Mouse (Mus musculus) midbrain, embryonic 15.5 days (tissue): ENCODE measurements around the gene Fam171a2. TPM values are rescaled to one million over a fixed set of nuclear protein-coding genes. Genes with fewer than 3 reads are reported as not detected.
"Not testable (repeated sequence)": the region's sequence is repeated elsewhere in the genome, so short reads cannot be mapped to it uniquely, and the experiment has no call there.

Experiments
- ATAC-seq: fragments of 200-750 bp; cut with Nextera tagmentation; replicated peaks from 2 replicates; pipeline ENCODE4 v1.8.0; 2017; ENCODE audit warnings: moderate TSS enrichment
- H3K27ac ChIP-seq: fragments of 300-500 bp; sonication (generic); 2 replicates; pipeline ENCODE4 v1.5.1; 2015; ENCODE audit warnings: mild to moderate bottlenecking, inconsistent platforms
- H3K27me3 ChIP-seq: fragments of 300-500 bp; sonication (generic); replicated peaks from 2 replicates; pipeline ENCODE4 v1.6.1; 2015; ENCODE audit warnings: inconsistent platforms
- H3K36me3 ChIP-seq: fragments of 300-500 bp; sonication (generic); replicated peaks from 2 replicates; pipeline ENCODE4 v1.6.1; 2015; ENCODE audit warnings: inconsistent platforms
- H3K4me1 ChIP-seq: fragments of 300-500 bp; sonication (generic); 2 replicates; pipeline ENCODE4 v1.6.1; 2015; ENCODE audit warnings: inconsistent platforms
- H3K4me2 ChIP-seq: fragments of 300-500 bp; sonication (generic); 2 replicates; pipeline ENCODE4 v1.6.1; 2015; ENCODE audit warnings: inconsistent platforms, mild to moderate bottlenecking, moderate library complexity
- H3K4me3 ChIP-seq: fragments of 300-500 bp; sonication (generic); 2 replicates; pipeline ENCODE4 v1.5.1; 2015; ENCODE audit warnings: mild to moderate bottlenecking, inconsistent platforms
- H3K9ac ChIP-seq: fragments of 300-500 bp; sonication (generic); 2 replicates; pipeline ENCODE4 v1.6.1; 2015; ENCODE audit warnings: mild to moderate bottlenecking, inconsistent platforms
- H3K9me3 ChIP-seq: fragments of 300-500 bp; sonication (generic); 2 replicates; pipeline ENCODE4 v1.6.1; 2016; ENCODE audit warnings: inconsistent platforms
- WGBS: fragments of 180-500 bp; shearing (Covaris S2); methylation state at CpG from one replicate; pipeline ENCODE4 v1.1.7; 2015; ENCODE audit warnings: mixed read lengths; 5-methylcytosine and 5-hydroxymethylcytosine counted together
- polyA plus RNA-seq: library from polyadenylated mRNA; unstranded; fragments of >200 nt; fragmentation: Nextera tagmentation; extraction: Ambion mirVana; gene quantifications from 2 replicates; pipeline ENCODE4 v1.2.1, GENCODE M21; 2015

The Fam171a2 gene
- polyA plus RNA-seq, 1 experiment from 2014 or later: 28.7 TPM

DNA sequence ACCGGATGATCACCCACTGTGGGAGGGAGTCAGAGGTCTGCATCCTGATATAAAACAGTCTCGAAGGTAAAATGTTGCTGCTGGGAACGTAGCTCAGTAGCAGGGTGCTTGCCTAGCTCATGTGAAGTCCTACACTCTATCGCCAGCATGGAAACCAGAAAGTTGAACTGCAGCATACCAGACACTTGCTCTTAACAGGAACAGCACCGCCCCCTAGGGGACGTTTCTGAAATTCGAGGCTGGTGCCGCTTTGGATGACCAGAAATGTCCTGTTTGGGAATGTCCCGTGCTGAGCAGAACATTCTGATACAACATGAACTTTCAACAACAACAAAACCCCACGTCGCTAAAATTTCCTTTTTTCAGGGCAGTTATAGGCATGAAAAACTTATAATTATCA lies 35.8 kb downstream of the Fam171a2 start:
- 6% methylated on average over 11 of the region's 11 CpGs for WGBS
- Histone ChIP-seq H3K27ac (no peak overlapping the region), H3K9me3 (no peaks in the 10 kb centered on the region), H3K4me3 (no peak overlapping the region), H3K9ac (no peak overlapping the region), H3K4me1 (peaks cover 17% of the 10 kb centered on the region), H3K36me3 (no peaks in the 10 kb centered on the region), H3K4me2 (no peak overlapping the region), H3K27me3 (no peaks in the 10 kb centered on the region)
- ATAC-seq: no peak

DNA sequence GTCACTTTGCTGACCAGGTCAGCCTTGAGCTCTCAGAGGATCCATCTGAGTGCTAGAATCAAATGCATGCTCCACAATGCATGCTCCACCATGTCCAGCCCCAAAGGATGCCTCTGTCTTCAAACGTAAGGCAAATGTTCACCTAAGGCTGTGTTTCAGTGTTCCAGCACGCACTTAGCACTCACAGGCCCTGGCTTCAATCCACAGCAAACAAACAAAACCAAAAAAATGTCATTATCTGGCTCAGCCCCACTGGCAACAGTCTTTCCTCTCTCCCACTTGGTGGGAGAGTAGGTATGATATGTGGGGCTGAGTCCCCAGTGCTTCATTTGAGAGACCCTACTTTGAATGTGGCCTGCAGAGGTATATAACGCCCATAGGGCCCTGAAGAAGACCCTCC lies 36.4 kb downstream of the Fam171a2 start:
- Histone ChIP-seq H3K9ac (no peak overlapping the region), H3K9me3 (no peaks in the 10 kb centered on the region), H3K27me3 (no peaks in the 10 kb centered on the region), H3K27ac (no peak overlapping the region), H3K36me3 (no peaks in the 10 kb centered on the region), H3K4me1 (peaks cover 23% of the 10 kb centered on the region), H3K4me3 (no peak overlapping the region), H3K4me2 (no peak overlapping the region)
- no peak for ATAC-seq
- 82% methylated on average over 3 of the region's 3 CpGs for WGBS

DNA sequence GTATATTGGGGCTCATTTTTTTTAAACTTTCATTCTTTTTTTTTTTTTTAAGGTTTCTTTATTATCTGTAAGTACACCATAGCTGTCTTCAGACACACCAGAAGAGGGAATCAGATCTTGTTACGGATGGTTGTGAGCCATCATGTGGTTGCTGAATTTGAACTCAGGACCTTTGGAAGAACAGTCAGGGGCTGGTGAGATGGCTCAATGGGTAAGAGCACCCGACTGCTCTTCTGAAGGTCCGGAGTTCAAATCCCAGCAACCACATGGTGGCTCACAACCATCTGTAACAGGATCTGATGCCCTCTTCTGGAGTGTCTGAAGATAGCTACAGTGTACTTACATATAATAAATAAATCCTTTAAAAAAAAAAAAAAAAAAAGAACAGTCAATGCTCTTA lies 37.1 kb downstream of the Fam171a2 start:
- H3K27me3 ChIP-seq, ATAC-seq, H3K9ac ChIP-seq, H3K4me2 ChIP-seq, H3K4me3 ChIP-seq, H3K9me3 ChIP-seq, H3K27ac ChIP-seq, H3K36me3 ChIP-seq: not testable (repeated sequence)
- 92% methylated on average over 3 of the region's 3 CpGs for WGBS
- H3K4me1 ChIP-seq: peaks cover 31% of the 10 kb centered on the region

DNA sequence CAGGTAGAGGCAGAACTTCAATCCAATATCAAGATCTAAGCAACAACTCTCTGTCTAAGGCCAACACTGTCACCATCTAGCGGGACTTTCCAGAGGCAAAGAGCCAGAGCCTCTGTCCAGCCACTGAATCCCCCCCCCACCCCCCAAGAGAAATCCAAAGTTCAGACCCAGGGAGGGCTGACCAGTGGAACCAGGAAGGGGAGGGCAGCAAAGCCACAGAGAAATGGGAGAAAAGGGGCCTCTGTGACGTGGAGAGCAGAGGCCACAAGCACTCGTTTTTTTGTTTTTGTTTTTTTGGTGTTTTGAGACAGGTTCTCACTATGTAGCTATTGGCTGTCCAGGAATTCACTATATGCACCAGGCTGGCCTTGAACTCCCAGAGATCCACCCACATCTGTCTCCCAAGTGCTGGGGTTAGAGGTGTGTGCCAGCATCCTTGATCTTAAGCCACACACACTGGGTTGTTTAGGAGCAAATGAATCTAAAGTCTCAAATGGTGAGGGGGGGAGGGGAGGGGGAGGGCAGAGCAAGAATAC lies 37.6 kb downstream of the Fam171a2 start:
- H3K4me1 ChIP-seq: peaks cover 35% of the 10 kb centered on the region
- no peak overlapping the region for H3K9ac ChIP-seq
- 81% methylated on average over 3 of the region's 3 CpGs for WGBS
- no peaks in the 10 kb centered on the region for H3K36me3 ChIP-seq
- H3K4me2 ChIP-seq: no peak overlapping the region
- no peak for ATAC-seq
- H3K9me3 ChIP-seq: no peaks in the 10 kb centered on the region
- H3K27ac ChIP-seq: no peak overlapping the region
- H3K27me3 ChIP-seq: no peaks in the 10 kb centered on the region
- H3K4me3 ChIP-seq: no peak overlapping the region

DNA sequence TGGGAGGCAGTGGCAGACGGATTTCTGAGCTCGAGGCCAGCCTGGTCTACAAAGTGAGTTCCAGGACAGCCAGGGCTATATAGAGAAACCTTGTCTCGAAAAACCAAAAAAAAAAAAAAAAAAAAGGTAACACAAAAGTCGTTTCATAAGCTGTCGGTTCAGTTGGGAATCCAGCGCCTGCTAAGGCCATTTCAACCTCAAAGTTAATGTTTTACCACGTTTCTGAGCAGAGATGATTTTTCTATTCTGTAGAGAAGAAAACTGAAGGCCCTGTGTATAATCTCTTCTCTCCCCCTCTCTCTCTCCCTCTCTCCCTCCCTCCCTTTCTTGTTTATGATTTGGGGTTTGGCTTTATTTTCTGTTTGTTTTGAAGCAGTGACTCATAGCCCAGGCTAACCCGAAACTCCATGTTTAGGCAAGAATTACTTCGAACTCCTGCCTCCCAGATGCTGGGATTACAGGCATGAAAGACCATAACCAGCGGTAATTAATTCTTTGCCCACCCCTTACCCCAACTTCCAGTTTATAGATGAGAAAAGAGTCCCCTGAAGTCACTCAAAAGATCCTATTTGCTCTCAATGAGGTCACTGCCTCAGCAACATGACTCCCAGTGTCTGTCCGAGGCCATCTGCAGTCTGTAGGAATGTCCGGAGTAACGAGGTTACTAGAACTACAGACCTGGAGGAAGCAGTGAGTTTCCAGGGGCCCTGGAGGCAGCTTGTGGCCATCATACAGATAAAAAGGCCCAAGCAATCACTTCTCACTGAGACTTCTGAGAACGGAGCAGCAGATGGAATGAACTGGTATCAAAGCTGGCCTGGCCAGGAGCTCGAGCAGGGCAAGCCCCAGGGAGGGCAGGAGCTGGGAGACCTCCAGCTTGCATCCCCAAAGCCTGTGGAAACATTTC lies 38.3 kb downstream of the Fam171a2 start:
- peak overlapping the region; percentile 86 for H3K27ac ChIP-seq
- peak overlapping the region; percentile 91 for H3K4me3 ChIP-seq
- ATAC-seq: no peak
- no peaks in the 10 kb centered on the region for H3K9me3 ChIP-seq
- no peak overlapping the region for H3K9ac ChIP-seq
- H3K4me2 ChIP-seq: peak overlapping the region; percentile 83
- peaks cover 42% of the 10 kb centered on the region for H3K4me1 ChIP-seq
- no peaks in the 10 kb centered on the region for H3K27me3 ChIP-seq
- no peaks in the 10 kb centered on the region for H3K36me3 ChIP-seq
- 48% methylated on average over 15 of the region's 15 CpGs for WGBS

DNA sequence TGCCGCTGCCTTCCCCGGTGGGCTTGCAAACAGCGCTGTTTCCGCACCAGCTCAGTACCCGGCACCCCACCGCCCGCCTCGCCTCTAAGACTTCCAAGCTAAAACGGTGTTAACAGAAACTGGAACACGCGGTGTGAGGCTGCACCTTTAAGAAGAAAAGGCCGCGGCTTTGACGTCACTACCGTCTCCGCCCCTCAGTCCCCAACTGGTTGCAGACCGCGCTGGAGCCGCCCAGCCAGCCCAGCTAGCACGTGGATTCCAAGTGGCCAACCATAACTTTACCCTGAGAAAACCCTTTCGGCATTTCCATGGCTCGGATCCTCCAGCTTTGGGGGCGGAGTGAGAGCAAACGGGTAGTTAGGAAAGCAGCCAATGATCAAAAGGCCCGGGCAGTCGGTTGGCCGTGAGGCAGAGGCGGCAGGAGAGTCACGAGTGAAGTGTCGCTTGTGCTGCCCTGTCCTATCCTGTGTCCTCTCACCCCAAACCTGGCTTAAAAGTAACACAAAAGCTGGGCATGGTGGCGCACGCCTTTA lies 39.1 kb downstream of the Fam171a2 start:
- peak overlapping the region; percentile 91 for H3K4me3 ChIP-seq
- H3K9me3 ChIP-seq: no peaks in the 10 kb centered on the region
- H3K27me3 ChIP-seq: no peaks in the 10 kb centered on the region
- H3K4me1 ChIP-seq: peaks cover 42% of the 10 kb centered on the region
- under 1% methylated on average over 32 of the region's 32 CpGs for WGBS
- H3K27ac ChIP-seq: peak overlapping the region; percentile 86
- peak; percentile 94 for ATAC-seq
- H3K4me2 ChIP-seq: peak overlapping the region; percentile 83
- peaks cover 5% of the 10 kb centered on the region; the same call in 1 of the 2 replicates for H3K36me3 ChIP-seq
- H3K9ac ChIP-seq: no peak overlapping the region

DNA sequence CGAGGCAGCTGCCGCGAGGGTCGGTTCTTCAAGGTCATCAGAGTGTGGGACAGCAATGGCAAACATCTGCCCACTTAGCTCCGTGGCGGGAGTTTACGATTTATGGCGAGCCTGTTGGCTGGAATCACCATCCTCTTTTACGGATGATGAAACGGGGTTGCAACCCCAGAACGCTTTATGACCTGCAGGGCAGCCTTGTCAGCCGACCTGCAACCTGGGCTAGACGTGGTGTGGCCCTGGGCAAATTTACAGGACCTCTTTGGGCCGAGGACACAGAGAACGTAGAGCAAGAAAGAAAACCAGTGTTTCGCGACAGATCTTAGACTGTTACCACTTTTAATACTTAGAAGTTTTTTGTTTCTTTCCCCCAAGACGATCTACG lies 39.7 kb downstream of the Fam171a2 start, which contains the start of gene Slc25a39:
TSS of gene Slc25a39 (minus strand) at position 113 of the 382 bp plus-strand sequence.
- Histone ChIP-seq H3K9me3 (no peaks in the 10 kb centered on the region), H3K36me3 (peaks cover 8% of the 10 kb centered on the region; the same call in 1 of the 2 replicates), H3K27ac (peak within 1 kb of the TSS; percentile 86), H3K4me2 (peak within 1 kb of the TSS; percentile 83), H3K4me1 (peaks cover 42% of the 10 kb centered on the region), H3K27me3 (no peaks in the 10 kb centered on the region), H3K9ac (peak within 1 kb of the TSS; percentile 86), H3K4me3 (peak within 1 kb of the TSS; percentile 91)
- 1% methylated on average over 19 of the region's 19 CpGs for WGBS
- no peak for ATAC-seq

DNA sequence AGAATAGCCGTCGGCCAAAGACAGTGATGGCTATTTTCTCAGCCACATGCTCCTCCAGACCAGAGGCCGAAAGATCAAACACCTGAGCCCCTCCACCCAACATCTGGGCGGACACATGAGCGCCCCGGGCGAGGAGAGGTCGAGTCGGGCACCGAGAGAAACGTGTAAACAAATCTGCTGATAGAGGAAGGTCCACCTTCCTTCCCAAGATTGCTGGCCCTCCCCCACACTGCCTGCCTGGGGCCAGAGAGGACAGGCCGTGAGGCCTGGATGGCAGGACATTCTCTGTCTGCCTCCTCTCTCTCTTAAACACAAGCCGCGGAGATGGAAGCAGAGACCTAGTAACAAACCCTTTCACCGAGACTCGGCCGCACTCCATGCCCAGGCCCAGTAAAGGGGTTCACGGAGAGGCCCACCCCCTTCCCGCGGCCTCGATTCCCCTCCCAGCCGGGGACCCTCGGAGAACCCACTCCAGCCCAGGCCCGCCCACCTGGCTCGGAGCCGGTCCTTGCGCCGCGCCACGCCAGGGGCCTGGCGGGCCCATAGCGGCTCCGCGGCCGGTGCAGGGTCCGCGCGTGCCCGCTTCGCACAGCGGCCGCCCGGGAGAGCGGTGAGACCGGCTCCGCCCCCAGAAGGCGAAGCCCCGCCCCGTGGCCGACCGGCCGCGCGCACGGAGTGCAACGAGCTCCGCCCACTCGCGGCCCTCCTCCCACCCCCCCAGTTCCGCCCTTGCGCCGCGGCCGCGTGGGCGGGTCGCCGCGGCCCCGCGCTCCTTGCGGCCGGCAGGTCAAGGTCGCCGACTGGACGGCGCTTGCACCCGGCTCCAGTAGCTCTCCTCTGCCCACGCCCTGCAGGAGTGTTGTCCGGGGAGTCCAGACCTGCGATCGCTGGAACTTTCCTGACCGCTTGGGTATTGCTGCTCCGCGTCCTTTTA lies 40.3 kb downstream of the Fam171a2 start:
- Histone ChIP-seq H3K4me2 (peak overlapping the region; percentile 83), H3K4me1 (peaks cover 42% of the 10 kb centered on the region), H3K27ac (peak overlapping the region; percentile 86), H3K36me3 (peaks cover 8% of the 10 kb centered on the region; the same call in 1 of the 2 replicates), H3K4me3 (peak overlapping the region; percentile 91), H3K9ac (peak overlapping the region; percentile 86), H3K27me3 (no peaks in the 10 kb centered on the region), H3K9me3 (no peaks in the 10 kb centered on the region)
- under 1% methylated on average over 85 of the region's 85 CpGs for WGBS
- ATAC-seq: peak; percentile 69

DNA sequence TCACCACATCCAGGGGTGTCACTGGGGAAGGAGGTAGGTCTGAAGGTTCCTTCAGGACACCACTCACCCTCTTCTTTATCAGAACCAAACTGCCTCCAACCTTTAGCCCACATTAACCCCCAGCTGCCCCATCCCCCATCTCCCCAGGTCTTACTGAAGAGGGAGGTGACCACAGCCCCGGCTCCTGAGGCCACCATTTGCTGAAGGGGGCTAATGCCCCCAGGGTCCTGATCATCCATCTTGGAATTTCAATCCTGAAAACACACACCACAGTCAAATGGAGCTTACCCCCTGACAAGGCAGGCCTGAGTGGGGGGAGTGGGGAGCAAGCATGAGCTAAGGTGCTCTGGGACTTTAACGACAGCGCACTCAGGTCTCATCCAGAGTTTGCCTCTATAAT lies 41.1 kb downstream of the Fam171a2 start:
- Histone ChIP-seq H3K4me3 (peak overlapping the region; percentile 91), H3K27ac (no peak overlapping the region), H3K27me3 (no peaks in the 10 kb centered on the region), H3K9ac (peak overlapping the region; percentile 86), H3K4me2 (peak overlapping the region; percentile 83), H3K36me3 (peaks cover 8% of the 10 kb centered on the region; the same call in 1 of the 2 replicates), H3K9me3 (no peaks in the 10 kb centered on the region), H3K4me1 (peaks cover 42% of the 10 kb centered on the region)
- 13% methylated on average over 3 of the region's 3 CpGs for WGBS
- ATAC-seq: no peak

DNA sequence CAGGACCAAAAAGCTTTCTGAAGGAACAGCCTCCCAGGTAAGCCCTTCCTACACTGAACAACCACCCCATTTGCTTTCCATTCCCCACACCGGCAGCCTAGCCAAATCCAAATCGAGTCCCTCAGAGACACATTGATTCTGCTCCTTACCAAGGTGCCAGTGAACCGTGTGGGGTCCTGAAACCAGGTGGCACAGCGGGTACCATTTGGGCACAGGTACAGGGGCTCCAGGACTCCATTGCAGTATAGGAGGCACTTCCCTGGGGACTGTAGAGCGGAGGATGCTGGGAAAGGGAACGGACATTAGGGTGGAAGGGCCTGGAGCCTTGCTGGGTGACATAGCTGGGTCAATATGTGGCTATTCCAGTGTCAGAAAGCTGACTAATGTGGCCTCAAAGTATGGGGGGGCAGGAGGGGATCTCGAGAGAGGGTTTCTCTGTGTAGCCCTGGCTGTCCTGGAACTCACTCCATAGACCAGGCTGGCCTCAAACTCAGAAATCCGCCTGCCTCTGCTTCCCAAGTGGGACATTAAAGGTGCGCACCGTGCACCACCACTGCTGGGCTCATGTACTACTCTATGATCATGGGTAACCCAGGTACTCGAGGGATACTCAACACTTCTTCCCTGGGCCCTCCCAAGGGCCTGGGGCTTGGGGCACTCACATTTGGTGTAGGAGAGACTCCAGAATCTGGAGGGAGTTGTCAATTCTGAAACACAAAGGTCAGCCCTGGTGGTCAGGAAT lies 41.8 kb downstream of the Fam171a2 start:
- peak overlapping the region; percentile 83 for H3K4me2 ChIP-seq
- peaks cover 42% of the 10 kb centered on the region for H3K4me1 ChIP-seq
- H3K27ac ChIP-seq: no peak overlapping the region
- no peaks in the 10 kb centered on the region for H3K27me3 ChIP-seq
- WGBS: 87% methylated on average over 11 of the region's 11 CpGs
- no peak for ATAC-seq
- no peaks in the 10 kb centered on the region for H3K9me3 ChIP-seq
- peak overlapping the region; percentile 91; the same call in 1 of the 2 replicates for H3K4me3 ChIP-seq
- H3K9ac ChIP-seq: no peak overlapping the region
- H3K36me3 ChIP-seq: peaks cover 11% of the 10 kb centered on the region
